Mouse (Mus musculus): Measurements from ENCODE around the gene Fkbp11.
"Not testable (repeated sequence)": the region's sequence is repeated elsewhere in the genome, so short reads cannot be mapped to it uniquely, and the experiment has no call there.

Gene Fkbp11

GRCm38 (mm10) chr15:98727443-98728321 lies at the start of gene Fkbp11:
TSS of gene Fkbp11 (minus strand) at chr15:98728198.
- DNase-seq (ENCODE audit: low spot score in 2 of 2): no peak

GRCm38 (mm10) chr15:98777762-98778161 lies 49.8 kb upstream of the Fkbp11 start, which contains the start of gene Wnt10b:
TSS of gene Wnt10b (minus strand) at chr15:98778150.
- DNase-seq (ENCODE audit: low spot score in 2 of 2): no peak

GRCm38 (mm10) chr15:98777005-98777616 lies 49.1 kb upstream of the Fkbp11 start:
- no peak for DNase-seq (ENCODE audit: low spot score in 2 of 2)

- DNase-seq (ENCODE audit: low spot score in 2 of 2): no peak
These were observed 48.4 kb upstream of the Fkbp11 start for GRCm38 (mm10) chr15:98776280-98777004.

GRCm38 (mm10) chr15:98775533-98775932 lies 47.5 kb upstream of the Fkbp11 start:
- DNase-seq (ENCODE audit: low spot score in 2 of 2): no peak

GRCm38 (mm10) chr15:98774096-98774495 lies 46.1 kb upstream of the Fkbp11 start:
- DNase-seq (ENCODE audit: low spot score in 2 of 2): no peak

- DNase-seq (ENCODE audit: low spot score in 2 of 2): no peak
These were observed 44.7 kb upstream of the Fkbp11 start for GRCm38 (mm10) chr15:98772511-98773211.

GRCm38 (mm10) chr15:98771813-98772425 lies 43.9 kb upstream of the Fkbp11 start:
- DNase-seq (ENCODE audit: low spot score in 2 of 2): no peak

GRCm38 (mm10) chr15:98768259-98768658 lies 40.3 kb upstream of the Fkbp11 start:
- DNase-seq (ENCODE audit: low spot score in 2 of 2): no peak

- no peak for DNase-seq (ENCODE audit: low spot score in 2 of 2)
These were observed 37.9 kb upstream of the Fkbp11 start for GRCm38 (mm10) chr15:98765929-98766328.

GRCm38 (mm10) chr15:98762670-98763529 lies 34.9 kb upstream of the Fkbp11 start, which contains the start of gene Arf3:
TSS of gene Arf3 (minus strand) at chr15:98763214.
- DNase-seq (ENCODE audit: low spot score in 2 of 2): peak; percentile 97

- peak; percentile 76 to 77 for DNase-seq (ENCODE audit: low spot score in 2 of 2)
These were observed 34.2 kb upstream of the Fkbp11 start for GRCm38 (mm10) chr15:98762201-98762621.

GRCm38 (mm10) chr15:98754125-98754524 lies 26.1 kb upstream of the Fkbp11 start:
- no peak for DNase-seq (ENCODE audit: low spot score in 2 of 2)

- DNase-seq (ENCODE audit: low spot score in 2 of 2): no peak
These were observed 25.0 kb upstream of the Fkbp11 start for GRCm38 (mm10) chr15:98753021-98753423.

- no peak for DNase-seq (ENCODE audit: low spot score in 2 of 2)
These were observed 21.1 kb upstream of the Fkbp11 start for GRCm38 (mm10) chr15:98749093-98749492.

GRCm38 (mm10) chr15:98747296-98747695 lies 19.3 kb upstream of the Fkbp11 start:
- no peak for DNase-seq (ENCODE audit: low spot score in 2 of 2)

GRCm38 (mm10) chr15:98746344-98746965 lies 18.5 kb upstream of the Fkbp11 start:
- peak in 1 of 2 experiments; percentile 50 for DNase-seq (ENCODE audit: low spot score in 2 of 2)

- not testable (repeated sequence) for DNase-seq (ENCODE audit: low spot score in 2 of 2)
These were observed 15.9 kb upstream of the Fkbp11 start for GRCm38 (mm10) chr15:98743863-98744262.

GRCm38 (mm10) chr15:98742766-98743428 lies 14.9 kb upstream of the Fkbp11 start:
- no peak for DNase-seq (ENCODE audit: low spot score in 2 of 2)
